Comparison of ENCODE assay signal across 17 mouse cellular contexts in the genomic region with DNA sequence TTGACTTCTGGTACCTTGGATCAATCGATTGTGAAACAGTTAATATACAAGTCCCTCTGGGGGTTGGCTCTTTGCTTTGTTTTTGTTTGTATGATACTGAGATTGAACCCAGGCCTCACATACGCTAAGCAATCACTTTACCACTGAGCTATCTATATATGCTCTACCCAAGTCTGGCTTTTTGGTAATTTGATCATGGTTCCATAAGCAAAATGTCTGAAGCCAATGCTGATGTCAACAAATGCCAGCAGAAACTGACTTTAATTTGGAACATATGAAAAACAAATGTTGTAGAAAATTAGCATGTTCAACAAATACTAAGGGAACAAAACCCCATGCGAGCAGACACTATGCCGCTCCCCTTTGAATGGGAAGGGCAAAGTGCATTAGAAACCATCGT.
"Had no signal": no experiment of that assay in that cellular context is flagged by ENCODE, and none has a peak within 500 bp of the region (broad histone marks: within the 10 kb centered on the region; RNA-seq: fewer than 3 reads in every experiment).

No protein-coding gene starts in this region.

- ATAC-seq: liver, postnatal 0 days; lung, postnatal 0 days; midbrain, embryonic 13.5 days; midbrain, embryonic 15.5 days had no signal

- DNase-seq: liver, postnatal 0 days; lung, adult 2 months; lung, postnatal 14 days; lung, postnatal 36 days; thymus, adult 2 months; thymus, postnatal 25 days; thymus, postnatal 4 days had no signal

- H3K27me3 ChIP-seq: lung, embryonic 15.5 days; megakaryocyte, embryonic 14.5 days; midbrain, embryonic 13.5 days; midbrain, embryonic 15.5 days; neural tube, embryonic 12.5 days; stomach, embryonic 15.5 days had no signal

- H3K9me3 ChIP-seq: lung, embryonic 15.5 days; megakaryocyte, embryonic 14.5 days; midbrain, embryonic 13.5 days; midbrain, embryonic 15.5 days; neural tube, embryonic 12.5 days; stomach, embryonic 15.5 days had no signal

- H3K4me3 ChIP-seq: lung, embryonic 15.5 days; megakaryocyte, embryonic 14.5 days; midbrain, embryonic 13.5 days; midbrain, embryonic 15.5 days; neural tube, embryonic 12.5 days; stomach, embryonic 15.5 days had no signal

- H3K27ac ChIP-seq: lung, embryonic 15.5 days; macrophage; midbrain, embryonic 13.5 days; midbrain, embryonic 15.5 days; neural tube, embryonic 12.5 days; stomach, embryonic 15.5 days; stomach, postnatal 0 days had no signal

- H3K4me1 ChIP-seq: lung, embryonic 15.5 days; stomach, embryonic 15.5 days had no signal

- H3K36me3 ChIP-seq: lung, embryonic 15.5 days; midbrain, embryonic 13.5 days; midbrain, embryonic 15.5 days; neural tube, embryonic 12.5 days; stomach, embryonic 15.5 days had no signal

- H3K4me2 ChIP-seq: lung, embryonic 15.5 days; midbrain, embryonic 11.5 days; midbrain, embryonic 13.5 days; midbrain, embryonic 15.5 days; neural tube, embryonic 12.5 days; stomach, embryonic 15.5 days had no signal

- H3K9ac ChIP-seq: liver, postnatal 0 days; lung, embryonic 15.5 days; midbrain, embryonic 13.5 days; midbrain, embryonic 15.5 days; neural tube, embryonic 12.5 days; stomach, embryonic 15.5 days had no signal
